Mouse (Mus musculus) bone marrow, adult 2 months (tissue): ENCODE results near the gene Trappc1.

Experiments used
- CTCF ChIP-seq: fragments of 200-500 bp; IDR thresholded peaks from 2 replicates; pipeline ENCODE4 v1.5.1; 2011; ENCODE audit warnings: low read length, control low read depth; ENCODE audit not compliant: control insufficient read depth, insufficient read depth
- POLR2A ChIP-seq: fragments of 200-500 bp; IDR thresholded peaks from 2 replicates; pipeline ENCODE4 v1.6.1; 2011; ENCODE audit warnings: low read depth, mild to moderate bottlenecking, control low read depth, low read length, borderline replicate concordance; ENCODE audit not compliant: control insufficient read depth

- TF ChIP-seq POLR2A (no peak), CTCF (no peak)
These were observed 48.1 kb upstream of the Trappc1 start for GRCm38 (mm10) chr11:69275650-69276049.
